Mouse (Mus musculus) heart, adult 2 months (tissue): ENCODE measurements at regions not wholly inside any gene's neighbourhood (a gene's known extent, or its start where the extent isn't known, plus 50 kb on each side); places are given as distances from the start of the nearest gene placed in this dataset.

Source experiments
- EP300 ChIP-seq: fragments of 200-500 bp; IDR thresholded peaks from 2 replicates; pipeline ENCODE4 v1.6.1; 2011; ENCODE audit warnings: low read depth, low read length, control low read depth; ENCODE audit not compliant: insufficient read depth
- POLR2A ChIP-seq: fragments of 200-500 bp; IDR thresholded peaks from 2 replicates; pipeline ENCODE4 v1.6.1; 2011; ENCODE audit warnings: mild to moderate bottlenecking, low read depth, low read length, control low read depth; ENCODE audit not compliant: insufficient read depth

GRCm38 (mm10) chr4:7854518-7854917 lies 384.3 kb downstream of the Car8 start:
- no peak for TF ChIP-seq POLR2A
- no peak for TF ChIP-seq EP300
